Mouse (Mus musculus) lung, postnatal 25 days (tissue): ENCODE results near the gene Psg29.

Experiments used
- DNase-seq: peaks from one replicate; pipeline ENCODE4 v3.0.0; 2022; ENCODE audit warnings: low spot score

Gene Psg29

DNA sequence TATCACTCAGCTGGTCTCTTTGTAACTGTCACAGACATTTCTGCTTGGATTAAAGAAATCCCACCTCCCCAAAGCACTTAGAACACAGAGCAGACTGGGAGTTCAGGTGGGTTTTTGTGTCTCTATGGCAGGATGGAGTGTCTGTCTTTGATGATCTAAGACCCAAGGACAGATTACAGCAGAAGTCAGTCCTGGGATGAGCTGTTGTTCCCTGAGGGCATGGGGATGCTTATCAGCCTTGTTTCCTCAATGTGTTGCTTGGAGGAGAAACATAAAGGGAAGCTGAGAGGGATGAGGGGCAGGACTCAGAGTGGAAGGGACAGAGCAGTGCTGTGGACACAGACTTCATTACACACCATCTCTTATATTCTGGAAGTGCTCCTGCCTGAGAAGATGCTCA, at the start of gene Psg29:
Psg29 (plus strand) TSS at position 301 of the 400 bp plus-strand sequence.
- no peak for DNase-seq

DNA sequence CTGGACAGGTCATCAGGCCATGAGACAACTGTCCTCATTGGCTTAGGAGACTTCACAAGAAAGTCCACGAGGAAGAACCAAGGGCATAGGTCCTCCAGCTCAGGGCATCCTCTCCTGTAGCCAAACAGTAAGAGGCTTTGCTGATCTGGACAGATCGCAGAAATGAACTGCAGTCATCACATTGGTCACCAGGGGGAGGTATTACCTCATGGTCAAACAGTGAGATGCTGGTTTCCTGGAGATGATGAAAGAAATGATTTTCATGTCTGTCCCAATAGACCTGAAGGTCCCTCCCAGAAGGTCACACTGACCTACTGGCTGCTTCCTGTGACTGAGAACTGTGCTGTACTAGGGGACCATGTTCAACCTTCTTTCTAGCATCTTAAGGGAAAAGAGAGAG, 47.6 kb upstream of the Psg29 start:
- no peak for DNase-seq

DNA sequence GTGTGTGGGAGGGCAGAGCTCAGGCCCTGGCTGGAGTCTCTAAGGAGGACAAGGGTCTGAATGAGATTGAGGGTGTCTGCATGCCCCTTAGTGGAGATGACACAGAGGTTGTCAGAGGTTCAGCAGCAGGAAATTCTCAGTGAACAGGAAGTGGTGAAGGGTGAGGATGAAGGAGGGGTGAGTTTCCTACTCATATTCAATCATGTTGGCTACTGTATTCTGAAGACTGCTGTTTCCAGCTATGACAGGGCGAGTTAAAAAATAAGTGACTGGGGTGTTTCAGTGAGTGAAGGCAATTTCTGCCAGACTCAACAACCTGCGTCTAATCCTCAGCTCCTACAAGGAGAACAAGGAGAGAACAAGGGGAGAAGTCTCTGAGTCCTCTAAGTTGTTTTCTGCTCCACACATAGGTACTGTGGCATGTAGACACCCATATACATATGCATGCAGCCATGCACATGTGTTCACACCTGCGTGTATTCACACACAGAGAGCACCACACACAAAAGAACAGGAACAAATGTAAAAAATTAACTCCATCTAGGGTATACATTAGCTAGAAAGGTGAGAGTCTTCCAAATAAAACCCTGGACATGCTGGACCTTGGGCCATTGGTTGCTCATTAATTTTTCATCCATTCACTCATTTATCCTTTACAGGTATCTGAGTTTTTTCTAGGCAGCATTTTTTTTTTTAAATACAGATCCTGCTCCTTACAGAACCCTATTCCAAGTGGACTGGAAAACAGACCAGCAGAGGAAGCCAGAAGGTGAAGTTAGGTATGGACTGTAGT, 46.2 kb upstream of the Psg29 start:
- DNase-seq = no peak

DNA sequence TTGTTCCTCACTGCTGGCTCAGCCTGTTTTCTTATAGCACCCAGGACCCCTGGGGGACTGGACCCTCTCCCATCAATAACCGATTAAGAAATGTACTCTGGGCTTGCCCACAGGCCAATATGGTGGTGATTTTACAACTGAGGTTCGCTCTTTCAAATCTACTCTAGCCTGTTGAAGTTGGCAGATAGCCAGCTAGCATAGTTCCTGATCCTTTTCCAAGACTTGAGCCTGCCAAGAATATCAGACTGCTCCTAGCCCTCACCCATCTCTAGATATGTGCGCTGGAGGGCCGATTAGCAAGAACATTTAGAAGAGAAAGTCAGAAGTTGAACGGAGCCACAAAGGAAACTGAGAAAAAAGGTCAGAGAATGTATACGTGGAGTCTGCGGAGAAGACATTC, 44.3 kb upstream of the Psg29 start:
- no peak for DNase-seq

DNA sequence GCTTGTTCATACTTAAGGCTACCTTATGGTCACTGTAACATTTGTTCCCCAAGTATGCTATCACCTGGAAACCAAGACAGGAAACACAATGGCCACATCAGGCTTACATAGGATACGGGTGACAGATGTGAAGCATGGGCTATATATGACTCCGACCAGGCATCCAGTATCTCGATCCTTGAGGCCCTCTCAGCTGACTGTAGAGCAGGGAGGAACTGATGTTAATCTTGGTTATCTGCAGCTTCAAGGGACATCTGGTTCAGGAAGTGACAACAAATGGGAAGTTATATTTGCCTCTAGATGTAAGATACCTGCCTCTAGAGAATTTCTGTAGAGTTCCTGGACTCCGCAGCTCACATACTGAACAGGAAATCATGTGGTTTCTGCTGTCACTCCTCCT, 31.4 kb upstream of the Psg29 start:
- DNase-seq = no peak

DNA sequence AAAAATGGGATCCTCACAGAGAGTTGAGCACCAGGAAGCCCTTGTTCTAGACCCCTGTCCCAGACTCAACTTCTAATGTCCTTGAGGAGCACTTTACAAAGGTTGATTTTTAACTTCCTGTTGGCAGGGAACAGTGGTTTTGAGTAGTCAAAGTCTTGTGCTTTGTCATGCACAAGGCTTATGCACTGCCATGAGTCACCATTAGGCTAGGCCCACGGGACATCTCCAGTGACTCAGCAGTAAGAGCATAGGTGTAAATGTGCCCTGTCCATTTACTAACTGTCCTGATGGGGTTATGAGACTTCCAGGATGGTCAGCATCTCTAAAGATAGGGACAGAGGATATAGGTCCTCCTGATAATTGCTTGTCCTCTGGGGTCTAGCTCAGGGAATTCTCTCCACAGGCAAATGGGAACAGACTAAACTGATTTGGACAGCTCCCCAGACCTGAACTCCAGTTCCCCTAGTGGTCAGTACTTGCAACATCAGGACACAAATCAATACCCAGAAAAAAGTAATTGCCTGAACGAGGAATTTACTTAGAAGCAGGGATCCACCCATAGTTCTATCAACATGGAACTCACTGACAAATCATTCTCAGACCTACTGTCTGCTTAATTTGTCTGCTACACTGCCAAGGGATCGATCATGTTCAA, 2.4 kb downstream of the Psg29 start:
- DNase-seq = no peak
